Mouse (Mus musculus) 416B (cell line): Measurements from ENCODE around the gene Snx13.

Source experiments
- DNase-seq: peaks from one replicate; pipeline ENCODE4 v3.0.0; 2011; ENCODE audit warnings: low read depth

The Snx13 gene

GRCm38 (mm10) chr12:35047320-35048225, 587 bp downstream of the Snx13 start:
- peak; percentile 79 for DNase-seq

GRCm38 (mm10) chr12:35048891-35049290, 1.9 kb downstream of the Snx13 start:
- DNase-seq: no peak

- peak; percentile 69 for DNase-seq
These were observed 3.5 kb downstream of the Snx13 start for GRCm38 (mm10) chr12:35050501-35050900.

- no peak for DNase-seq
These were observed 4.2 kb downstream of the Snx13 start for GRCm38 (mm10) chr12:35050964-35051758.

GRCm38 (mm10) chr12:35054420-35054819, 7.4 kb downstream of the Snx13 start:
- no peak for DNase-seq

GRCm38 (mm10) chr12:35055114-35056095, 8.4 kb downstream of the Snx13 start:
- DNase-seq: peak; percentile 25

GRCm38 (mm10) chr12:35063697-35064468, 16.9 kb downstream of the Snx13 start:
- no peak for DNase-seq

- DNase-seq: peak; percentile 85
These were observed 20.6 kb downstream of the Snx13 start for GRCm38 (mm10) chr12:35067621-35068020.

GRCm38 (mm10) chr12:35071336-35071735, 24.4 kb downstream of the Snx13 start:
- no peak for DNase-seq

- no peak for DNase-seq
These were observed 25.2 kb downstream of the Snx13 start for GRCm38 (mm10) chr12:35072178-35072577.

- DNase-seq: no peak
These were observed 29.0 kb downstream of the Snx13 start for GRCm38 (mm10) chr12:35075993-35076392.

GRCm38 (mm10) chr12:35123549-35123948, 76.6 kb downstream of the Snx13 start:
- DNase-seq: peak; percentile 73

GRCm38 (mm10) chr12:35153186-35153585, 106.2 kb downstream of the Snx13 start:
- no peak for DNase-seq

- DNase-seq: peak; percentile 94
These were observed 107.2 kb downstream of the Snx13 start for GRCm38 (mm10) chr12:35154149-35154548.

- DNase-seq: no peak
These were observed 110.3 kb downstream of the Snx13 start for GRCm38 (mm10) chr12:35157237-35157636.

- DNase-seq: peak; percentile 75
These were observed 114.7 kb downstream of the Snx13 start for GRCm38 (mm10) chr12:35161690-35162089.

- DNase-seq: no peak
These were observed 123.3 kb downstream of the Snx13 start for GRCm38 (mm10) chr12:35170275-35170674.

GRCm38 (mm10) chr12:35175938-35176337, 129.0 kb downstream of the Snx13 start:
- DNase-seq: no peak

GRCm38 (mm10) chr12:35176628-35177027, 129.6 kb downstream of the Snx13 start:
- DNase-seq: no peak

GRCm38 (mm10) chr12:35182675-35183074, 135.7 kb downstream of the Snx13 start:
- DNase-seq: peak; percentile 73

GRCm38 (mm10) chr12:35184261-35184660, 137.3 kb downstream of the Snx13 start:
- DNase-seq: peak; percentile 25
